Mouse (Mus musculus) heart, postnatal 4 days (tissue): ENCODE results near the gene Prkg1. TPM values are rescaled to one million over a fixed set of nuclear protein-coding genes. Genes with fewer than 3 reads are reported as not detected.
A peak's percentile ranks its signal among the peaks of the same experiment; 100 is the strongest.

ENCODE experiments used
- DNase-seq: peaks from one replicate; pipeline ENCODE4 v3.0.0; 2021
- total RNA-seq, 2 experiments: library from RNA; stranded (reverse); gene quantifications; 2 replicates each; pipeline ENCODE4 v1.2.3; 2021

Gene Prkg1
- total RNA-seq, 2 experiments from 2014 or later: 22.5 to 23.9 TPM

- no peak for DNase-seq
These were observed 21.4 kb downstream of the Prkg1 start for GRCm38 (mm10) chr19:31743241-31744045.

GRCm38 (mm10) chr19:31714900-31715299 is 49.9 kb downstream of the Prkg1 start:
- no peak for DNase-seq

- DNase-seq: no peak
These were observed 50.4 kb downstream of the Prkg1 start for GRCm38 (mm10) chr19:31714418-31714817.

GRCm38 (mm10) chr19:31713321-31713720 is 51.5 kb downstream of the Prkg1 start:
- no peak for DNase-seq

- DNase-seq: no peak
These were observed 54.5 kb downstream of the Prkg1 start for GRCm38 (mm10) chr19:31710336-31710735.

GRCm38 (mm10) chr19:31703991-31704390 is 60.8 kb downstream of the Prkg1 start:
- no peak for DNase-seq

- DNase-seq: no peak
These were observed 65.9 kb downstream of the Prkg1 start for GRCm38 (mm10) chr19:31698916-31699315.

GRCm38 (mm10) chr19:31680821-31681220 is 84.0 kb downstream of the Prkg1 start:
- no peak for DNase-seq

- no peak for DNase-seq
These were observed 86.5 kb downstream of the Prkg1 start for GRCm38 (mm10) chr19:31678324-31678723.

- no peak for DNase-seq
These were observed 93.1 kb downstream of the Prkg1 start for GRCm38 (mm10) chr19:31671726-31672125.

- DNase-seq: no peak
These were observed 99.8 kb downstream of the Prkg1 start for GRCm38 (mm10) chr19:31665007-31665406.

GRCm38 (mm10) chr19:31664159-31664991 is 100.5 kb downstream of the Prkg1 start:
- peak; percentile 56 for DNase-seq

GRCm38 (mm10) chr19:31663437-31664158 is 101.2 kb downstream of the Prkg1 start:
- peak; percentile 11 for DNase-seq

- DNase-seq: no peak
These were observed 102.0 kb downstream of the Prkg1 start for GRCm38 (mm10) chr19:31662802-31663201.

GRCm38 (mm10) chr19:31658751-31659397 is 106.0 kb downstream of the Prkg1 start:
- DNase-seq: no peak

GRCm38 (mm10) chr19:31656256-31656655 is 108.6 kb downstream of the Prkg1 start:
- DNase-seq: no peak

- DNase-seq: no peak
These were observed 109.0 kb downstream of the Prkg1 start for GRCm38 (mm10) chr19:31655826-31656225.

GRCm38 (mm10) chr19:31654022-31654421 is 110.8 kb downstream of the Prkg1 start:
- no peak for DNase-seq

- no peak for DNase-seq
These were observed 114.4 kb downstream of the Prkg1 start for GRCm38 (mm10) chr19:31650452-31650851.

- peak; percentile 25 for DNase-seq
These were observed 117.3 kb downstream of the Prkg1 start for GRCm38 (mm10) chr19:31647492-31647891.

- DNase-seq: no peak
These were observed 133.6 kb downstream of the Prkg1 start for GRCm38 (mm10) chr19:31630899-31631869.
